Mouse (Mus musculus) stomach, postnatal 0 days (tissue): Measurements from ENCODE around the gene Ptpn6. TPM values are rescaled to one million over a fixed set of nuclear protein-coding genes. Genes with fewer than 3 reads are reported as not detected.

Experiments
- ATAC-seq: fragments of 200-750 bp; cut with Nextera tagmentation; 2 replicates; pipeline ENCODE4 v1.8.0; 2017; ENCODE audit not compliant: low FRiP score, low TSS enrichment
- DNase-seq: peaks from one replicate; pipeline ENCODE4 v3.0.0-alpha.2; 2016; ENCODE audit warnings: low spot score
- H3K27ac ChIP-seq: fragments of 300-500 bp; sonication (generic); replicated peaks from 2 replicates; pipeline ENCODE4 v1.5.1; 2014; ENCODE audit warnings: mild to moderate bottlenecking, control low read depth
- H3K27me3 ChIP-seq: fragments of 300-500 bp; sonication (generic); 2 replicates; pipeline ENCODE4 v1.6.1; 2014; ENCODE audit warnings: low read length; ENCODE audit not compliant: control insufficient read depth, insufficient read depth
- H3K36me3 ChIP-seq: fragments of 300-500 bp; sonication (generic); 2 replicates; pipeline ENCODE4 v1.6.1; 2014; ENCODE audit warnings: low read length, mixed read lengths; ENCODE audit not compliant: control insufficient read depth, insufficient read depth
- H3K4me1 ChIP-seq: fragments of 300-500 bp; sonication (generic); replicated peaks from 2 replicates; pipeline ENCODE4 v1.6.1; 2014; ENCODE audit warnings: antibody characterized with exemption; ENCODE audit not compliant: control insufficient read depth, insufficient read depth
- H3K4me2 ChIP-seq: fragments of 300-500 bp; sonication (generic); replicated peaks from 2 replicates; pipeline ENCODE4 v1.6.1; 2014; ENCODE audit warnings: low read depth, mild to moderate bottlenecking, control low read depth, moderate library complexity
- H3K4me3 ChIP-seq: fragments of 300-500 bp; sonication (generic); 2 replicates; pipeline ENCODE4 v1.5.1; 2014; ENCODE audit warnings: low read depth, low read length, control low read depth
- H3K9ac ChIP-seq: fragments of 300-500 bp; sonication (generic); 2 replicates; pipeline ENCODE4 v1.6.1; 2014; ENCODE audit warnings: mild to moderate bottlenecking, low read length, control low read depth, mixed read lengths
- H3K9me3 ChIP-seq: fragments of 300-500 bp; sonication (generic); 2 replicates; pipeline ENCODE4 v1.6.1; 2016; ENCODE audit warnings: low read length; ENCODE audit not compliant: control insufficient read depth
- CTCF ChIP-seq: IDR thresholded peaks from 2 replicates; pipeline ENCODE4 v1.5.1; 2016; ENCODE audit warnings: antibody characterized with exemption, low read depth, mild to moderate bottlenecking, moderate library complexity
- EP300 ChIP-seq: optimal IDR thresholded peaks from 2 replicates; pipeline ENCODE3; 2016; ENCODE audit warnings: antibody characterized with exemption
- WGBS: fragments of 180-500 bp; shearing (Covaris S2); extraction: QIAGEN DNeasy Blood & Tissue Kit; methylation state at CpG from one replicate; pipeline ENCODE4 v1.1.7; 2014; 5-methylcytosine and 5-hydroxymethylcytosine counted together
- polyA plus RNA-seq: library from polyadenylated mRNA; unstranded; fragments of >200 nt; fragmentation: Nextera tagmentation; extraction: Ambion mirVana; gene quantifications from 2 replicates; pipeline ENCODE4 v1.2.1, GENCODE M21; 2015

Ptpn6 gene
- polyA plus RNA-seq, 1 experiment from 2014 or later = 15.8 TPM

DNA sequence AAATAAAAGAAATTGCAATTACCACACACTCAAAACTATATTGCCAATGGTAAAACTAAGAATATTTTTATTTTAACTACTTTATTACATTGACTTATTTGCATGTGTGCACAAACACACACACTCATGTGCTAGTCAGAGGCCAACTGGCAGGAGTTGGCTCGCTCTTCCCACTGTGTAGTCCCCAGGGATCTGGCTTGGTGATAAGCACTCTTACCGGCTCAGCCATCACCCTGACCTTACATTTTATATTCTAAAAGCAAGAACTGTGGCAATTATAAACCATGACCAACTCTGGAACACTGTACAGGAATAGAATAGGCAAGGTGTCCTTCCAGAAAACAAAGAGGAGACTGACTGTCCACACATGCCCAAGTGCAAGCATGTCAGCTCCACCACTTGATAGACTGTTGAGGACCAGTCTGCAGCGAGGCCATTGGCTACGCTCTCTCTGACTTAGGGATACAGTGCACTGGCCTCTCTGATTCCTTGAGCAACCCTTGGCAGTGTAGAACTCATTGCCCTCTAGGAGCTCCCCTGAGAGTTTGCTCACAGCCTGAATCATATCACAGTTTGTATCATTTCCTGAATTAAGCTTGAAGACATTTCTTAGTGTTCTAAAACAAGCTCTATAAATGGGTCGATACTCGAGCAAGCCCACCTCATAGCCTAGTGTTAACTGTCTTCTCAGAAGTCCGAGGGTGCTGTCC is 41.9 kb downstream of the Ptpn6 start:
- Histone ChIP-seq H3K9me3 (no peaks in the 10 kb centered on the region), H3K4me2 (no peak overlapping the region), H3K36me3 (0 out of 2 replicates have a peak, but pooled peaks cover 4% of the 10 kb centered on the region), H3K9ac (no peak overlapping the region), H3K27ac (no peak overlapping the region), H3K4me3 (no peak overlapping the region), H3K4me1 (0 out of 2 replicates have a peak, but pooled peaks cover 2% of the 10 kb centered on the region), H3K27me3 (no peaks in the 10 kb centered on the region)
- WGBS = 88% methylated on average over 7 of the region's 7 CpGs
- DNase-seq = no peak
- TF ChIP-seq CTCF (no peak), EP300 (no peak)
- ATAC-seq = no peak

GRCm38 (mm10) chr6:124694166-124694955 is 44.2 kb downstream of the Ptpn6 start:
- no peaks in the 10 kb centered on the region for H3K9me3 ChIP-seq
- 0 out of 2 replicates have a peak, but pooled peaks cover 2% of the 10 kb centered on the region for H3K4me1 ChIP-seq
- no peak for TF ChIP-seq CTCF
- DNase-seq (peak; percentile 86), ATAC-seq (peak; percentile 82)
- 52% methylated on average over 15 of the region's 15 CpGs for WGBS
- no peak overlapping the region for H3K4me3 ChIP-seq
- H3K36me3 ChIP-seq = 0 out of 2 replicates have a peak, but pooled peaks cover 4% of the 10 kb centered on the region
- H3K27me3 ChIP-seq = no peaks in the 10 kb centered on the region
- H3K27ac ChIP-seq = peak overlapping the region; percentile 46
- no peak overlapping the region for H3K4me2 ChIP-seq
- 0 out of 2 replicates have a peak overlapping the region, but pooled peaks have one; percentile 5 for H3K9ac ChIP-seq

DNA sequence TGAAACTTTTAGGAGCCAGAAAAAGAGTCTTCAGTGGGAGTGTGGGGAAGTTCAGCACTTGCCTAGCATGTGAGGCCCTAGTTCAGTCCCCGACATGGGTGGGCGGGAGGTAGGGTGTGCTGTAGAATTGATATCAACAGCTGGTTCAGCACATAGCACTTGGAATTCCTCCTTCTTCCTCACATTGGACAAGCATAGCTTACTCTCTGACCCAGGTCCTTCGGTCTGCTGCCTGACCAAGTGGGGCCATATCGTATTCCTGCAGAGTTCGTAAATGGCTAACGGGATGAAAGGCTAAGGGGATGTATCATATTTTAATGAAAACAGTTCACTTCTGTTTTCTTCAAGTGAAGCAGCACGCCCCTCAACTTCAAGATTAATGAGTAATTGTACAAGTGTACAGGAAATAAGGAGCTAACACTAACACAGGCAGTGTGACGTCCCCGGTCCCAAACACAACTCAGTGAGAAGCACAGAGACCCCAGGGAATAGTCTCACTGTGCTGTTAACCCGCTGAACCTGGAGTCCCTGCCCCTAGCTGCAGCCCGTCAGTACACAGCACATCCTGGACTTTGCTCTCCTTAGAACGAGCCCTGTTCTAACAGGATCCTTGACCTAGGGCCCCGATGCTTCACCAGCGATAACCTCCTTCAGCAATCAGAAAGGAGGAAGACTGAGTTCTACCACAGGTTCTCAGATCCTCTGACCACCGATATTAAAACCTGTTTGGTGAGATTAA is 45.1 kb downstream of the Ptpn6 start:
- H3K4me1 ChIP-seq = 0 out of 2 replicates have a peak, but pooled peaks cover 2% of the 10 kb centered on the region
- peak overlapping the region; percentile 46 for H3K27ac ChIP-seq
- no peak overlapping the region for H3K9ac ChIP-seq
- peak; percentile 60 for ATAC-seq
- no peak for TF ChIP-seq EP300
- no peak overlapping the region for H3K4me2 ChIP-seq
- no peaks in the 10 kb centered on the region for H3K9me3 ChIP-seq
- WGBS = 39% methylated on average over 15 of the region's 15 CpGs
- peak; percentile 27 for DNase-seq
- H3K36me3 ChIP-seq = no peaks in the 10 kb centered on the region
- H3K4me3 ChIP-seq = no peak overlapping the region
- no peaks in the 10 kb centered on the region for H3K27me3 ChIP-seq

GRCm38 (mm10) chr6:124690517-124690916 is 48.0 kb downstream of the Ptpn6 start:
- Histone ChIP-seq H3K9ac (no peak overlapping the region), H3K27me3 (no peaks in the 10 kb centered on the region), H3K4me1 (0 out of 2 replicates have a peak, but pooled peaks cover 2% of the 10 kb centered on the region), H3K4me2 (no peak overlapping the region), H3K27ac (no peak overlapping the region), H3K36me3 (no peaks in the 10 kb centered on the region), H3K4me3 (no peak overlapping the region), H3K9me3 (no peaks in the 10 kb centered on the region)
- no peak for TF ChIP-seq CTCF
- TF ChIP-seq EP300 = no peak
- ATAC-seq = no peak
- WGBS = 85% methylated on average over 3 of the region's 3 CpGs
- no peak for DNase-seq

DNA sequence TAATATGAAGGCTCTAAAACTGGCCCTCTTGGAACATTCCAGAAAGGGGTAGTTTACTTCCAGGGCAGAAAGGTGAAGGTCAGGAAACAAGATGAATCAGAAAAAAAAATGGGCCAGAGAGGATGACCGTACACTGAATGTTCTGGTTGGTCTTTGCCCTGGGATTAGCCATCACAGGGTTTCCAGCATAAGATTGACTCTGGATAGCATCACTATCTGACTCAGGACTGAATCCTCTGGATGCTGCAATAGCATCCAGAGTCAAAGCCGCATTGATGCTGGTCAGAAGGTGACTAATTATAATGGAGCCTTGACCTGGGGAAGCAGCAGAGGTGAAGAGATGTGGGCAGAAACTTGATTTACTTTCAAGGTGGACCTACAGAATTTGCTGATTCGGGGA is 49.5 kb downstream of the Ptpn6 start:
- WGBS = 89% methylated on average over 3 of the region's 3 CpGs
- no peak for DNase-seq
- Histone ChIP-seq H3K4me1 (no peaks in the 10 kb centered on the region), H3K9ac (no peak overlapping the region), H3K4me2 (no peak overlapping the region), H3K27me3 (no peaks in the 10 kb centered on the region), H3K4me3 (no peak overlapping the region), H3K27ac (no peak overlapping the region), H3K36me3 (no peaks in the 10 kb centered on the region), H3K9me3 (no peaks in the 10 kb centered on the region)
- TF ChIP-seq EP300 = no peak
- no peak for TF ChIP-seq CTCF
- no peak for ATAC-seq
